Mouse (Mus musculus) stomach, embryonic 15.5 days (tissue): ENCODE data around the gene Tmem45a2. TPM values are rescaled to one million over a fixed set of nuclear protein-coding genes. Genes with fewer than 3 reads are reported as not detected.

Experiments used
- ATAC-seq: fragments of 200-750 bp; cut with Nextera tagmentation; 2 replicates; pipeline ENCODE4 v1.8.0; 2017; ENCODE audit warnings: low read depth, moderate number of reproducible peaks, moderate TSS enrichment; ENCODE audit not compliant: insufficient read depth, low FRiP score
- H3K27ac ChIP-seq: fragments of 300-500 bp; sonication (generic); 2 replicates; pipeline ENCODE4 v1.5.1; 2015; ENCODE audit warnings: mild to moderate bottlenecking, inconsistent platforms
- H3K27me3 ChIP-seq: fragments of 300-500 bp; sonication (generic); replicated peaks from 2 replicates; pipeline ENCODE4 v1.6.1; 2015; ENCODE audit warnings: inconsistent platforms
- H3K36me3 ChIP-seq: fragments of 300-500 bp; sonication (generic); 2 replicates; pipeline ENCODE4 v1.6.1; 2015; ENCODE audit warnings: inconsistent platforms
- H3K4me1 ChIP-seq: fragments of 300-500 bp; sonication (generic); 2 replicates; pipeline ENCODE4 v1.6.1; 2015; ENCODE audit warnings: inconsistent platforms
- H3K4me2 ChIP-seq: fragments of 300-500 bp; sonication (generic); 2 replicates; pipeline ENCODE4 v1.6.1; 2015; ENCODE audit warnings: mild to moderate bottlenecking, inconsistent platforms
- H3K4me3 ChIP-seq: fragments of 300-500 bp; sonication (generic); replicated peaks from 2 replicates; pipeline ENCODE4 v1.5.1; 2015; ENCODE audit warnings: inconsistent platforms
- H3K9ac ChIP-seq: fragments of 300-500 bp; sonication (generic); 2 replicates; pipeline ENCODE4 v1.6.1; 2015; ENCODE audit warnings: inconsistent platforms
- H3K9me3 ChIP-seq: fragments of 300-500 bp; sonication (generic); 2 replicates; pipeline ENCODE4 v1.6.1; 2016; ENCODE audit warnings: inconsistent platforms
- WGBS: fragments of 180-500 bp; shearing (Covaris S2); methylation state at CpG from one replicate; pipeline ENCODE4 v1.1.7; 2015; 5-methylcytosine and 5-hydroxymethylcytosine counted together
- polyA plus RNA-seq: library from polyadenylated mRNA; unstranded; fragments of >200 nt; fragmentation: Nextera tagmentation; extraction: Ambion mirVana; gene quantifications from 2 replicates; pipeline ENCODE4 v1.2.1, GENCODE M21; 2015

The Tmem45a2 gene
- 0.18 and 0.26 TPM in 2 replicates for polyA plus RNA-seq

GRCm38 (mm10) chr16:57071132-57071639 is at the start of gene Tmem45a2:
Gene Tmem45a2, minus strand, starts transcription at chr16:57071372.
- Histone ChIP-seq H3K9ac (no peak within 1 kb of the TSS), H3K4me2 (no peak within 1 kb of the TSS), H3K4me3 (no peak within 1 kb of the TSS), H3K27ac (no peak within 1 kb of the TSS), H3K36me3 (no peaks in the 10 kb centered on the region), H3K9me3 (no peaks in the 10 kb centered on the region), H3K4me1 (no peaks in the 10 kb centered on the region), H3K27me3 (no peaks in the 10 kb centered on the region)
- 89% methylated on average over 5 of the region's 5 CpGs for WGBS
- no peak for ATAC-seq

GRCm38 (mm10) chr16:57117562-57117961 is 46.4 kb upstream of the Tmem45a2 start:
- no peaks in the 10 kb centered on the region for H3K4me1 ChIP-seq
- H3K36me3 ChIP-seq = no peaks in the 10 kb centered on the region
- no peaks in the 10 kb centered on the region for H3K9me3 ChIP-seq
- WGBS = 81% methylated on average over 2 of the region's 2 CpGs
- no peak overlapping the region for H3K4me3 ChIP-seq
- no peaks in the 10 kb centered on the region for H3K27me3 ChIP-seq
- ATAC-seq = no peak
- no peak overlapping the region for H3K4me2 ChIP-seq
- no peak overlapping the region for H3K9ac ChIP-seq
- H3K27ac ChIP-seq = no peak overlapping the region

GRCm38 (mm10) chr16:57116066-57116465 is 44.9 kb upstream of the Tmem45a2 start:
- Histone ChIP-seq H3K9me3 (no peaks in the 10 kb centered on the region), H3K9ac (no peak overlapping the region), H3K4me2 (no peak overlapping the region), H3K4me1 (no peaks in the 10 kb centered on the region), H3K27me3 (no peaks in the 10 kb centered on the region), H3K4me3 (no peak overlapping the region), H3K36me3 (no peaks in the 10 kb centered on the region), H3K27ac (no peak overlapping the region)
- ATAC-seq = no peak

DNA sequence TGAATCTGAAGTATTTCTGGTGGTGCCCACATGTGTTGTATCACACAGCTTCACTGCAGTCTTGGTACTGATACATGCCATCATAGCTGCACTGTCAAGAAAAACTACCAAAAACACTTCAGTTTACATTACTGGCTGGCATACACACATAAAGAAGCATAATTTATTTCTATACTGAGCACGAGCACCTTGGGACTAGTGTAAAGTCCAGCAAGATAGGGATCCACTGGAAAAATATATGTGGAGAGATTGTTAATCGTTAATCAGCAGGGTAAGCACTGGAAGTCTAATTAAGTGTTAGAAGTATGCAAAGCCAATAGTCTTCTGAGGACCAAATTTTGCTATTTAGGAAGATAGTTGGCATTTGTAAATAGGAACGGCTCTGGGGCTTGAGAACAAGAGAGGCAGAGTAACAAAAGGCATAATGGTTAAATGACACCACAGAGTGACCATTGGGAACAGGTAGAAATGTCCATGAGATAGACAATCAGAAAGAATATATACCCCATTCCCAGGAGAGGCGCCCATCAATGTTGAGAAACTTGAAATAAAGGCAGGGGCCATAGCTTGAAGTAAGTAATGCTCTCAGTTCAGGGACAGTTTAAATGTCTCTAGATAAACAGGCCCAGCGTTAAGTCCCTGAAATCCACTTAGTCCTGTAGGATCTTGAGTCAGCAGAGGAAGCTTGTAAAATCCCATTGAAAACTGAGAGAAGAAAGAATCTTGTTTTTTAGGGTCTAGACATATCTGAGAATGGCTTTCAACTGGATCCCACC is 35.2 kb upstream of the Tmem45a2 start:
- no peaks in the 10 kb centered on the region for H3K27me3 ChIP-seq
- H3K4me1 ChIP-seq = no peaks in the 10 kb centered on the region
- no peak overlapping the region for H3K4me2 ChIP-seq
- no peaks in the 10 kb centered on the region for H3K36me3 ChIP-seq
- no peaks in the 10 kb centered on the region for H3K9me3 ChIP-seq
- no peak overlapping the region for H3K27ac ChIP-seq
- 65% methylated on average over 5 of the region's 5 CpGs for WGBS
- no peak overlapping the region for H3K9ac ChIP-seq
- no peak for ATAC-seq
- no peak overlapping the region for H3K4me3 ChIP-seq

DNA sequence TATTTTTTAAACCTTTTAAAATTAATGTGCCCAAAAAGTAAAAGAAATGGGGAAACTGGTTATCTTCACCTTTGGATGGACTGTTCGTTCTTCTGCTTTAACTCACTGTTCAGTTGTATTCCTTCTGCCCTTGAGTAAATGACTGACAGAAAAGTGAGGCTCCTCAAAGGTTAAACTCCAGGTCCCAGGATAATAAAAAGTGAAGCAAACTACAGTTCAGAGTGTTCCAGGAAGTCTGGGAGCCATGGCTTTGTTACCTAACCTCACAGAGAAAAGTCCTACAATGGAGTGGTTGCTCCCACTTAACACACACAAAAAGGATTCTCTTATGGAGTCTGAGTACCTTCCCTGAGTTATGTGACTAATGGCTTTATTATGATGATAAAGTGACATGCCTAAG is 30.0 kb upstream of the Tmem45a2 start:
- Histone ChIP-seq H3K27ac (no peak overlapping the region), H3K27me3 (no peaks in the 10 kb centered on the region), H3K9me3 (no peaks in the 10 kb centered on the region), H3K4me3 (no peak overlapping the region), H3K36me3 (no peaks in the 10 kb centered on the region), H3K4me1 (no peaks in the 10 kb centered on the region), H3K9ac (no peak overlapping the region), H3K4me2 (no peak overlapping the region)
- no peak for ATAC-seq
- 87% methylated on average over 1 of the region's 1 CpGs for WGBS

DNA sequence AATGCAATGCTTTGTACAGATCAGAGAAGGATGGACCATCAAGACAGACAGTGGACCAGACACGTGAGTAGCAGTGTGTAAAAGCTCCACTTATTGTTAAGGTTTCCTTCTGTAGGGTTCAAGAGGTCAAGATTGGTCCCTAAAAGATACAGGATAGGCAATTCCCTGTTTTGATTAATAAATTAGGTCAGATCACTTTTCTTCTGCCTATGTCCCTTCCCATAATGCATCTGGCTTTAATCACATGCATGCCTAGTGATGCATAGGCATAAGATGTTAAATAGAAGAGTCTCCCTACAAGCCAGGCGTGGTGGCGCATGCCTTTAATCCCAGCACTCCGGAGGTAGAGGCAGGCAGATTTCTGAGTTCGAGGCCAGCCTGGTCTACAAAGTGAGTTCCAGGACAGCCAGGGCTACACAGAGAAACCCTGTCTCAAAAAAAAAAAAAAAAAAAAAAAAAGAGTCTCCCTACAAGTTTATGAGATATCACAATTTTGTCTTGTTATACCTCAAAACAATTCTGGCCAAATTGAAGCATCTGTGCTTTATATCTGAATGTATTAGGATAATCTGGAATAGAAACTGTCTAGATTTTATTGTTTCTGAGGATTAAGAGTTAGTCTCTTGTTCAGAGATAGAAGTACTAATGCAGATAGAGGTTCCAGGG is 28.5 kb upstream of the Tmem45a2 start:
- Histone ChIP-seq H3K4me2 (no peak overlapping the region), H3K27me3 (no peaks in the 10 kb centered on the region), H3K36me3 (no peaks in the 10 kb centered on the region), H3K9me3 (no peaks in the 10 kb centered on the region), H3K27ac (no peak overlapping the region), H3K9ac (no peak overlapping the region), H3K4me1 (no peaks in the 10 kb centered on the region), H3K4me3 (no peak overlapping the region)
- no peak for ATAC-seq
- 71% methylated on average over 5 of the region's 5 CpGs for WGBS

DNA sequence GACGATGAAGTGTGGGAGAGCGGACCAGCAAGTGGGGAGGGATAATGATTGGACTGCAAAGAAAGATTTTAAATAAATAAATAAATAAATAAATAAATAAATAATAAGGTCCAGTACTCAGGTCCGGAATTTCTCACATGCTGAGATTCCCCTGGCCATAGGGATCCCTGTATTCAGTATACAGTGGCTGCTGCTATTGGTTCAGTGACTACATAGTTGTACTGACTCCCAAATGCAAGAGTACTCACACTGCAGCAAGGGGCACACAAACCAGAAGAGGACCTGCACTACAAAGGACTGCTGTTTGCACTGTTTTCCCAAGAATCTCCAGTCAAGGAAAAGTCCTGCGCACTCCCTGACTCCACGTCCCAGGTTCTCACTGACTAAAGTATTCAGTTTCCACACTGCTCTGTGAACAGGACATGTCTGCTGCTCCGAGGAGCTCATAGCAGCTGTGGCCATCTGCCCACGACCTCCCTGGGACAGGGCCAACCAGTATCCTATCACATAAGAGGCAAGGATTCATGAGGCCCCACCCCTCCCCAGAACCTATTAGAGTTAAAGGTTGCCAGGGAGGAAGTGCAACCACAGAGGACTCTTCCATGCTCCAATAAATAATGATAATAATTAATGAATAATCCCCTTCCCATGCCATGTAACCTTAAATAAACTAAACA is 27.4 kb upstream of the Tmem45a2 start:
- Histone ChIP-seq H3K4me3 (no peak overlapping the region), H3K9me3 (no peaks in the 10 kb centered on the region), H3K27ac (no peak overlapping the region), H3K4me1 (no peaks in the 10 kb centered on the region), H3K9ac (no peak overlapping the region), H3K36me3 (no peaks in the 10 kb centered on the region), H3K27me3 (no peaks in the 10 kb centered on the region), H3K4me2 (no peak overlapping the region)
- peak; percentile 56; the same call in 1 of the 2 replicates for ATAC-seq
- 48% methylated on average over 7 of the region's 7 CpGs for WGBS

GRCm38 (mm10) chr16:57092911-57093605 is 21.9 kb upstream of the Tmem45a2 start:
- no peaks in the 10 kb centered on the region for H3K27me3 ChIP-seq
- H3K9me3 ChIP-seq = no peaks in the 10 kb centered on the region
- 63% methylated on average over 6 of the region's 6 CpGs for WGBS
- ATAC-seq = no peak
- H3K36me3 ChIP-seq = no peaks in the 10 kb centered on the region
- no peaks in the 10 kb centered on the region for H3K4me1 ChIP-seq
- H3K4me3 ChIP-seq = no peak overlapping the region
- H3K27ac ChIP-seq = no peak overlapping the region
- H3K9ac ChIP-seq = no peak overlapping the region
- H3K4me2 ChIP-seq = no peak overlapping the region

DNA sequence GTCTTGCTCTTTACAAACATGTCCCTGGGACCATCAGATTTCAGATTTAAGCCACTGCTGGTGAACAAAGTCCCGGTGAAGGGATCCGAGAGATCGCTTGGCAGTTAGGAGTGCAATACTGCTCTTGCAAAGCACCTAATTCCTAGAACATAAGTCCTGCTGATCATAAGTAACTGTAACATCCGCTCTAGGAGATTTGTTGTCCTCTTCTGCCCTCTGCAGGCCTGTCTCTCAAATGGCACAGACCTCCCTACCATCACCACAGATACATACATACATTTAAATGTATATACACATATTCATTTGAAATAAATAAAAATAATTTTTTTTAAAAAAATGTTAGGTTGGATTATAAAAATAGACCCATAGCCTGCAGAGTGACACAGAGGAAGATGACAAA is 21.3 kb upstream of the Tmem45a2 start:
- no peak; the same call in 1 of the 2 replicates for ATAC-seq
- no peaks in the 10 kb centered on the region for H3K9me3 ChIP-seq
- no peak overlapping the region for H3K27ac ChIP-seq
- no peak overlapping the region for H3K4me2 ChIP-seq
- no peaks in the 10 kb centered on the region for H3K27me3 ChIP-seq
- H3K4me3 ChIP-seq = no peak overlapping the region
- WGBS = 38% methylated on average over 4 of the region's 4 CpGs
- H3K36me3 ChIP-seq = no peaks in the 10 kb centered on the region
- H3K4me1 ChIP-seq = no peaks in the 10 kb centered on the region
- H3K9ac ChIP-seq = no peak overlapping the region

DNA sequence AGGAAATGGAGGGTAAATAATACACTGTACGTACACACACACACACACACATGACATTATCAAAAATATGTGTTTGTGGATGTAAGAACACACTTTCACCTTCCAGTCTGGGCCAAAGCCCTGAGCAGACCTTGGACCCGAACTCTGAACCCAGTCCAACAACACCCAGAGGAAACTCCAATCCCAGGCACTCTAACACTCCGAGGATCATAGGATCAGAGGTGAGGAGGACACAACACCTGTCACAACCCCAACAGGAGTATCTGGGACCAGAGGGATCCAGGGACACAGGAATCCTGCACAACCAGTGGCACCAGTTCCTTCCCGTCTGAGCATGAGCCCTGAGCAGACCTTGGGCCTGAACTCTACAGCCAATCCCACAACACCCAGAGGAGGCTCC is 8.4 kb upstream of the Tmem45a2 start:
- Histone ChIP-seq H3K27ac (no peak overlapping the region), H3K27me3 (no peaks in the 10 kb centered on the region), H3K9ac (no peak overlapping the region), H3K4me2 (no peak overlapping the region), H3K4me1 (no peaks in the 10 kb centered on the region), H3K9me3 (no peaks in the 10 kb centered on the region), H3K4me3 (no peak overlapping the region), H3K36me3 (no peaks in the 10 kb centered on the region)
- no peak for ATAC-seq
- 69% methylated on average over 4 of the region's 4 CpGs for WGBS

DNA sequence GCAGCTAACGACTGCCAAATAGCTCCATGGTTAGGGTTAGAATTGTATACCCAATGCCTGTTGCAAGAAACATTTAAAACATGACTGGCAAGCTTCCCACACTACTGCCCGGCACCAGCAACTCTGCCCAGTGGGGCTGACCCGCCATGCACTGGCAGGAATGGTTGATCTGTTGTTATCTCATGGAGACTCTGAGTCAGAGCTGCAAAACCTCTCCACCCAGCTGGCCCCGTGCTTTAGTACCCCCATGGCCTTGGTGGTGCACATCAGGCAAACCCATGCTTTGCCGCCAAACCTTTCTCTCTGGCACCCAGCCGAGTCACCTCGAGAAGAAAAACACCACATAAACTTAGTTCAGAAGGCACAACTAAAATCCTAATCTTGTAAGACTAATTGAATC is 4.8 kb upstream of the Tmem45a2 start:
- H3K9ac ChIP-seq = no peak overlapping the region
- ATAC-seq = no peak
- no peaks in the 10 kb centered on the region for H3K27me3 ChIP-seq
- 81% methylated on average over 7 of the region's 7 CpGs for WGBS
- H3K27ac ChIP-seq = no peak overlapping the region
- H3K4me2 ChIP-seq = no peak overlapping the region
- no peak overlapping the region for H3K4me3 ChIP-seq
- no peaks in the 10 kb centered on the region for H3K9me3 ChIP-seq
- no peaks in the 10 kb centered on the region for H3K36me3 ChIP-seq
- H3K4me1 ChIP-seq = no peaks in the 10 kb centered on the region
